Mouse (Mus musculus) heart, embryonic 11.5 days (tissue): Measurements from ENCODE around the gene Srsf3. TPM values are rescaled to one million over a fixed set of nuclear protein-coding genes. Genes with fewer than 3 reads are reported as not detected.
A peak's percentile ranks its signal among the peaks of the same experiment; 100 is the strongest.
"Not testable (repeated sequence)": the region's sequence is repeated elsewhere in the genome, so short reads cannot be mapped to it uniquely, and the experiment has no call there.

Source experiments
- ATAC-seq: fragments of 200-750 bp; cut with Nextera tagmentation; replicated peaks from 2 replicates; pipeline ENCODE4 v1.8.0; 2017; ENCODE audit warnings: moderate library complexity; ENCODE audit not compliant: insufficient number of reproducible peaks, low FRiP score, low TSS enrichment
- H3K27ac ChIP-seq: fragments of 300-500 bp; sonication (generic); 2 replicates; pipeline ENCODE4 v1.5.1; 2014; ENCODE audit warnings: mild to moderate bottlenecking, low read depth, low read length
- H3K27me3 ChIP-seq: fragments of 300-500 bp; sonication (generic); 2 replicates; pipeline ENCODE4 v1.6.1; 2014; ENCODE audit warnings: mild to moderate bottlenecking, low read length, mixed read lengths; ENCODE audit not compliant: control insufficient read depth, insufficient read depth
- H3K36me3 ChIP-seq: fragments of 300-500 bp; sonication (generic); 2 replicates; pipeline ENCODE4 v1.6.1; 2014; ENCODE audit warnings: mild to moderate bottlenecking, low read length, moderate library complexity, mixed read lengths; ENCODE audit not compliant: control insufficient read depth, insufficient read depth
- H3K4me1 ChIP-seq: fragments of 300-500 bp; sonication (generic); 2 replicates; pipeline ENCODE4 v1.6.1; 2014; ENCODE audit warnings: low read length; ENCODE audit not compliant: control insufficient read depth, insufficient read depth
- H3K4me2 ChIP-seq: fragments of 300-500 bp; sonication (generic); 2 replicates; pipeline ENCODE4 v1.6.1; 2014; ENCODE audit warnings: mild to moderate bottlenecking, moderate library complexity
- H3K4me3 ChIP-seq: fragments of 300-500 bp; sonication (generic); 2 replicates; pipeline ENCODE4 v1.5.1; 2014; ENCODE audit warnings: low read depth, low read length
- H3K9ac ChIP-seq: fragments of 300-500 bp; sonication (generic); 2 replicates; pipeline ENCODE4 v1.6.1; 2014; ENCODE audit warnings: mild to moderate bottlenecking, low read depth, low read length, moderate library complexity
- H3K9me3 ChIP-seq: fragments of 300-500 bp; sonication (generic); replicated peaks from 2 replicates; pipeline ENCODE4 v1.6.1; 2016; ENCODE audit warnings: low read length; ENCODE audit not compliant: control insufficient read depth
- WGBS: fragments of 180-500 bp; shearing (Covaris S2); extraction: QIAGEN DNeasy Blood & Tissue Kit; methylation state at CpG from one replicate; pipeline ENCODE4 v1.1.7; 2014; ENCODE audit not compliant: insufficient replicate concordance; 5-methylcytosine and 5-hydroxymethylcytosine counted together
- polyA plus RNA-seq: library from polyadenylated mRNA; unstranded; fragments of >200 nt; fragmentation: Nextera tagmentation; extraction: Ambion mirVana; gene quantifications from 2 replicates; pipeline ENCODE4 v1.2.1, GENCODE M21; 2014

Gene Srsf3
- polyA plus RNA-seq, 1 experiment from 2014 or later: 420 TPM

GRCm38 (mm10) chr17:29023346-29023745, 9.1 kb upstream of the Srsf3 start:
- ATAC-seq: no peak

DNA sequence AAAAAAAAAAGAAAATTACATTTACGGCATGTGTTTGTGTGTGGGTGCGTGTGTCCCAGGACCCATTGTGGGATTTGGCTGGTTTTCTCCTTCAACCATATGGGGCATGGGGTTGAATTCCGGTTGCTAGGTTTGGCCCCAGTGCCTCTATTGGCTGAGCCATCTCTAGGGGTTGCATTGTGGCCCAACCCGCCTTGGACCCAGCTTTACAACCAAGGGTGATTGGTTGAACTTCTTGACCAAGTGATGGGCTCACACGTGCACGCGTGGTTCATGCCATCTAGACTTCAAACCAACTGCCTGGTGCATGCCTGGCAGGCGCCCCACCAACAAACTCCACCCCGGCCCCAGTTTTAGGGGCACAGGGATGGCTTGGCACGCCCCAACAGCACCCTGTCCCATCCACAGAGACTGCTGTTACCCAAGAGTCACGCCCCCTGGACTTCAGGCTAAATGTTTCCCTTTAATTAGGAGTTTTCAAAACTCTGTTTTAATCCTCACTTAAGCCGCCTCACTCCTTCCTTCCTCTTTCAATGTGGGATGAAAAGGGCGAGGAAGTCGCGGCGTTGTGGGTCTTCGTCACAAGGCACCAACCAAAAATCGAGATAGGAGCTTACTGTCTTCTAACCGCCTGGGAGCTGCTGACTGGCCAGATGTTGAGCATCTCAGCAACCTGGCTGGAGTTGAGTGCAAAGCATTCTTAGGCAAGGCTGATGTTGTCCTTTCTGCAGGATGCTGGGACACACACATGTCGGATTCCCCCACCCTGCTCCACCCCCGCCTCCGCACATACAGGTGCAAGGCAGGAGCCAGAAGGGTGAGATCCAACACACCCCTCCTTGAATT, 8.2 kb upstream of the Srsf3 start:
- Histone ChIP-seq H3K4me1 (peaks cover 4% of the 10 kb centered on the region; the same call in 1 of the 2 replicates), H3K4me3 (no peak overlapping the region), H3K4me2 (no peak overlapping the region), H3K36me3 (no peaks in the 10 kb centered on the region), H3K9ac (no peak overlapping the region), H3K27me3 (no peaks in the 10 kb centered on the region), H3K9me3 (no peaks in the 10 kb centered on the region), H3K27ac (no peak overlapping the region)
- no peak for ATAC-seq
- WGBS: 60% methylated on average over 22 of the region's 22 CpGs

More at GRCm38 (mm10) chr17:29023346-29023745, 9.1 kb upstream of the Srsf3 start:
- Histone ChIP-seq H3K4me1 (peaks cover 4% of the 10 kb centered on the region; the same call in 1 of the 2 replicates), H3K9ac (no peak overlapping the region), H3K9me3 (no peaks in the 10 kb centered on the region), H3K36me3 (no peaks in the 10 kb centered on the region), H3K27me3 (no peaks in the 10 kb centered on the region), H3K27ac (no peak overlapping the region), H3K4me2 (no peak overlapping the region), H3K4me3 (no peak overlapping the region)
- WGBS: 84% methylated on average over 6 of the region's 6 CpGs

- Histone ChIP-seq H3K36me3 (no peaks in the 10 kb centered on the region), H3K4me1 (peaks cover 4% of the 10 kb centered on the region; the same call in 1 of the 2 replicates), H3K9me3 (no peaks in the 10 kb centered on the region), H3K4me2 (no peak overlapping the region), H3K27ac (no peak overlapping the region), H3K27me3 (no peaks in the 10 kb centered on the region), H3K4me3 (no peak overlapping the region), H3K9ac (no peak overlapping the region)
- 37% methylated on average over 10 of the region's 10 CpGs for WGBS
- ATAC-seq: no peak
Observed at GRCm38 (mm10) chr17:29024896-29025565, 7.4 kb upstream of the Srsf3 start.

GRCm38 (mm10) chr17:29026652-29027356, 5.6 kb upstream of the Srsf3 start:
- Histone ChIP-seq H3K27ac (no peak overlapping the region), H3K9me3 (no peaks in the 10 kb centered on the region), H3K9ac (no peak overlapping the region), H3K4me3 (no peak overlapping the region), H3K4me1 (peaks cover 9% of the 10 kb centered on the region), H3K4me2 (no peak overlapping the region), H3K27me3 (no peaks in the 10 kb centered on the region), H3K36me3 (no peaks in the 10 kb centered on the region)
- ATAC-seq: no peak
- WGBS: 50% methylated on average over 5 of the region's 5 CpGs

DNA sequence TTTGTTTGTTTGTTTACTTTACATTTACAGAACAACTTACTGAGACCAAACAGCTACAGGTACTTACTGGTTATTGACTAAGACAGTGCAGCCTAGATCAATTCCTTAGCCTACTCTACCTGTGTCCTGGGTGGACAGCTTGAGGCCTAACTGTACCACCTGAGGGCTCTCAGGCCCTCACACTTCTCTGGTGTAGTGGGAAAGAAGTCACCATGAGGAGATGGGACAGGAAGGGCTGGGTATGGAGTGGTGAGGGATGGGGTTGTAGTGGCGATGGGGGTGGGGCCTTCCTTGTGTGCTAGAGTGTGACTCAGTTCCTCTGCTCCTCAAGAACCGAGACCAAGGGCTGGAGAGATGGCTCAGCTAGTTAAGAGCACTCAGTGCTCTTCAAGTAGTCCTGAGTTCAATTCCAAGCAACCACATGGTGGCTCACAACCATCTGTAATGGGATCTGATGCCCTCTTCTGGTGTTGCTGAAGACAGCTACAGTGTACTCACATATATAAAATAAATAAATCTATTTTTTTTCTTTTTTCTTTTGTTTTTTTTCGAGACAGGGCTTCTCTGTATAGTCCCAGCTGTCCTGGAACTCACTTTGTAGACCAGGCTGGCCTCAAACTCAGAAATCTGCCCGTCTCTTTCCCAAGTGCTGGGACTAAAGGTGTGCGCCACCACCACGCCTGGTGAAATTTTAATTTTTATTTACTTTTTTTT, 1.9 kb upstream of the Srsf3 start:
- Histone ChIP-seq H3K9me3 (no peaks in the 10 kb centered on the region), H3K4me3 (no peak overlapping the region), H3K4me2 (no peak overlapping the region), H3K4me1 (peaks cover 9% of the 10 kb centered on the region), H3K27ac (no peak overlapping the region), H3K36me3 (no peaks in the 10 kb centered on the region), H3K9ac (no peak overlapping the region), H3K27me3 (no peaks in the 10 kb centered on the region)
- 80% methylated on average over 6 of the region's 6 CpGs for WGBS
- no peak for ATAC-seq

DNA sequence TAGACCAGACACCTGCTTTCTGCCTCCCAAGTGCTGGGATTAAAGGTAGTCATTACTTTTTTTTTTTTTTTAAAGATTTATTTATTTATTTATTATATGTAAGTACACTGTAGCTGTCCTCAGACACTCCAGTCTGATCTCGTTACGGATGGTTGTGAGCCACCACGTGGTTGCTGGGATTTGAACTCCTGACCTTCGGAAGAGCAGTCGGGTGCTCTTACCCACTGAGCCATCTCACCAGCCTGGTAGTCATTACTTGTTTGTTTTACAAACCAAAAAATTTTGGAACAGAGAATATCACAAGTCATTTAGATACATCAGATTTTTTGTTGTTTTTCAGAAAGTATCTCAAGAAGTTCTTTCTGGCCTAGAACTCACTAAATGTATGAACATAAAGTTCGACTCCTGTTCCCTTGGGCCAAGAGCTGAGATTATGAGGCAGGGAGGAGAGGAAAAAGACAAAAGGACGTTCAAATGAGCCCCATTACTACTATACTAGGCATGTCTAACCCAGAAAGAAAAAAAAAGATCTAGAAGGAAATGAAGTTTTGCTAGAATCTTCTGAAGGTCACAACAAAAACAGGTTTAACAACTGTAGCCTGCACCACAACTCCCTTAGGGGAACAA, 1.2 kb upstream of the Srsf3 start:
- not testable (repeated sequence) for ATAC-seq, H3K9me3 ChIP-seq, H3K27me3 ChIP-seq, H3K36me3 ChIP-seq
- peak overlapping the region; percentile 99 for H3K27ac ChIP-seq
- H3K4me1 ChIP-seq: peaks cover 14% of the 10 kb centered on the region
- H3K4me2 ChIP-seq: peak overlapping the region; percentile 88
- peak overlapping the region; percentile 94 for H3K9ac ChIP-seq
- WGBS: 60% methylated on average over 7 of the region's 7 CpGs
- peak overlapping the region; percentile 61 for H3K4me3 ChIP-seq

DNA sequence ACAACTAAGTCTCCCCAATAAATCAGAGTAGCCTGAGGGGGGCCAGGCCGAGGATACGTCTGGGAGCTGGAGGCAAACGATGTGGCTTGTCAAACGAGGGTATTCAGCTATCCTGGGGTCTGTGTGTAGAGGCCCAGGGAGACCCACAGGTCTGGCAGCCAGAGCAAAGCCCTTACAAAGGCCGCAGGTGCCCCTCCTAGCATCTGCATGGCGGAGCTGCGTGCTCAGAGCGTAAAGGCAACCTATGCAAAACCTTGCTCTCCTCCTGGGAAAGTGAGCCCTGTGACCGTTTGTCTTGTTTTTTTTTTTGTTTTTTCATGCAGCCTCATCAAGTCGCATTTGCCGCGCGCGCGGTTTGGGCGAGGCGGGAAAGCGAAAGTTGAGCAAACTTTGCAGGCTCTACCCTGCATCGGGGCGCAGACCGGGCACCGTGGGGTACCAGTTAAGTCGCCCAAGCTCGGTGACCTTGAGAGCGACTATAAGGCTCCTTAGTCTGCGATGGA, 606 bp upstream of the Srsf3 start:
- no peaks in the 10 kb centered on the region for H3K27me3 ChIP-seq
- peak overlapping the region; percentile 88 for H3K4me2 ChIP-seq
- ATAC-seq: peak; percentile 43; the same call in 1 of the 2 replicates
- H3K9ac ChIP-seq: peak overlapping the region; percentile 94
- peak overlapping the region; percentile 99 for H3K27ac ChIP-seq
- under 1% methylated on average over 26 of the region's 26 CpGs for WGBS
- H3K4me1 ChIP-seq: peaks cover 14% of the 10 kb centered on the region
- no peaks in the 10 kb centered on the region for H3K9me3 ChIP-seq
- H3K4me3 ChIP-seq: peak overlapping the region; percentile 61
- peaks cover 6% of the 10 kb centered on the region for H3K36me3 ChIP-seq
